Mouse (Mus musculus): Measurements from ENCODE around the gene Lpp. TPM values are rescaled to one million over a fixed set of nuclear protein-coding genes. Genes with fewer than 3 reads are reported as not detected.

Lpp gene
- total and polyA plus RNA-seq, 3 experiments: 0.16 TPM; not detected in 2

DNA sequence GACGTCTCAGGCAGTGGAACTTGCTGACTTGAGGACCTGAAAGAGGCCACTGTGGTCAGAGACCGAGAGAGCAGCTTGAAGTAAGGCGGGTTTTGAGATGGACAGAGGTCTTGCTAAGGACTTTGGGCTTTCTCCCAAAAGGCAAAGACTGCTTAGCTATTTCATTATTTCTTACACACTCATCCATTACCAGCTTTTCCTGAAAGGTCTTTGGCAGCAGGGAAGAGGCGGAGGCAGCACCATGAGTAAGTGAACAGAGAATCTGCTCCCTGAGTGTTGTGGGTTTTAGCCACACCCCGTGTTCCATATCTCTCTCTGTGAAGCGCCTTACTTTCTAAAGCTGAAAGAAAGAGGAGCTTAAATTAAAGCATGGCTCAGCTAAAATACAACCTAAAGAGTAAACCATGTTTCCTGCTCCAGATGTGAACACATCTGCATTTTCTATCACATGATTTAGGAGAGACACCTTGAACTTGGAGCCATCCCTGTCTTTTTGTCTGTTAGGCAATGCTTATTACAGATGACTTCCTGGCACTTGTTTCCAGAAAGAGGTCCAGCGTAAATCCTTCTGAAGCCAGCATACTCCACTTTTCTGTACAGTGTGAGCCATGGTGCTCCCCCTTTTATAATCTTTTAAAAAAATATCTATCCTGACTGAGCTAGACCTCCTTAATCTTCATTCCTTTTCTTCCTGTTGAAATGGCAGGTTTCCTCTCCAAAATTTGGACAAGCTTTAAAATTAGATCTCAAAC is 520.5 kb downstream of the Lpp start:
- no peaks in the 10 kb centered on the region for H3K27me3 ChIP-seq (ENCODE audit: insufficient read depth, low read length)
- peaks cover 16% of the 10 kb centered on the region for H3K9me3 ChIP-seq (replicated peaks)
- H3K36me3 ChIP-seq (replicated peaks): no peaks in the 10 kb centered on the region
- ATAC-seq (ENCODE audit: extremely low read depth, insufficient number of reproducible peaks, low FRiP score, poor library complexity, severe bottlenecking) (no peak), DNase-seq (ENCODE audit: low spot score) (no peak)
- TF ChIP-seq GATA2 (IDR thresholded peaks at IDR 0.05; ENCODE audit: borderline replicate concordance, low read depth, low read length) (no peak), TAL1 (conservative IDR thresholded peaks at IDR 0.05; ENCODE audit: low read depth, low read length) (no peak), CTCF (IDR thresholded peaks at IDR 0.05; ENCODE audit: low read depth, low read length) (no peak), POLR2AphosphoS5 (IDR thresholded peaks at IDR 0.05; ENCODE audit: insufficient replicate concordance, low read depth, low read length) (no peak), GATA1 (IDR thresholded peaks at IDR 0.05; ENCODE audit: borderline replicate concordance, low read length) (no peak)
- H3K4me3 ChIP-seq (ENCODE audit: low read depth, low read length): no peak overlapping the region
- no peaks in the 10 kb centered on the region for H3K4me1 ChIP-seq (ENCODE audit: insufficient read depth, low read depth, low read length)

GRCm38 (mm10) chr16:24914393-24914751 is 521.1 kb downstream of the Lpp start:
- TF ChIP-seq CTCF (IDR thresholded peaks at IDR 0.05; ENCODE audit: low read depth, low read length) (no peak), TAL1 (conservative IDR thresholded peaks at IDR 0.05; ENCODE audit: low read depth, low read length) (no peak), GATA2 (IDR thresholded peaks at IDR 0.05; ENCODE audit: borderline replicate concordance, low read depth, low read length) (no peak), POLR2AphosphoS5 (IDR thresholded peaks at IDR 0.05; ENCODE audit: insufficient replicate concordance, low read depth, low read length) (no peak), GATA1 (IDR thresholded peaks at IDR 0.05; ENCODE audit: borderline replicate concordance, low read length) (no peak)
- Histone ChIP-seq H3K27me3 (ENCODE audit: insufficient read depth, low read length) (no peaks in the 10 kb centered on the region), H3K4me1 (ENCODE audit: insufficient read depth, low read depth, low read length) (no peaks in the 10 kb centered on the region), H3K36me3 (replicated peaks) (no peaks in the 10 kb centered on the region), H3K4me3 (ENCODE audit: low read depth, low read length) (no peak overlapping the region), H3K9me3 (replicated peaks) (peaks cover 16% of the 10 kb centered on the region)
- DNase-seq (ENCODE audit: low spot score) (no peak), ATAC-seq (ENCODE audit: extremely low read depth, insufficient number of reproducible peaks, low FRiP score, poor library complexity, severe bottlenecking) (no peak)

- H3K4me1 ChIP-seq (ENCODE audit: insufficient read depth, low read depth, low read length): no peaks in the 10 kb centered on the region
- TF ChIP-seq TAL1 (conservative IDR thresholded peaks at IDR 0.05; ENCODE audit: low read depth, low read length) (no peak), POLR2AphosphoS5 (IDR thresholded peaks at IDR 0.05; ENCODE audit: insufficient replicate concordance, low read depth, low read length) (no peak)
These were observed 522.2 kb downstream of the Lpp start for GRCm38 (mm10) chr16:24915470-24915869.

DNA sequence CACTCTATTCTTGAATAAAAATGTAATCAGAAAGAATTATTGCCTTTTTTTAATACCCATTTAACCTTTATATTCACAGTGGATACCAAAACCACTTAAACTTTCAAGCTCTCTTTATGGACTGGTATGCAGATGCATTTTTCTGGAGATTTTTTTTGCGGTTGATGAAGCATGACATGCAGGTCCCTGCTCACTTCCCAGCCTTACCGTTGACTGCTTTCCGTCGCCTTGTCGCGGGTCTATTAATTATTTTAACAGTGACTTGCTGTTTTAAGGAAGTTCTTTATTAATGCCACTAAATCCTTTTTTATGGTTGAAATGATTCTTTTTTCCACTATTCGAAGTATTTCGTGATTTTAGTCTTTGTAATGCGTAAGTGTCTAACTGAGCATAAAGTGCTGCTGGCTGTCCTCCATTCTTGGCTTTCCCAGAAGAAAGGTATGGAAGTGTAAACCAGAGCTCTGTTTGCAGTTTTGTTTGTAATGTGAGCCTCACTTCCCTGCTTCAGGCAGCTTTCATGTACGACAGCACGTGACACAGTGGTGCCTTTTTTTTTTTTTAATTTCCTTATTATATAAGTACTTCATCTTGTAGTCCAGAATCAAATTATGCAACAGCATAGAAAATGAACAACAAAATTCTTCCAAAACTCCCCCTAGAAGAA is 526.2 kb downstream of the Lpp start:
- ATAC-seq (ENCODE audit: extremely low read depth, insufficient number of reproducible peaks, low FRiP score, poor library complexity, severe bottlenecking) (no peak), DNase-seq (ENCODE audit: low spot score) (no peak)
- Histone ChIP-seq H3K27me3 (ENCODE audit: insufficient read depth, low read length) (no peaks in the 10 kb centered on the region), H3K4me1 (ENCODE audit: insufficient read depth, low read depth, low read length) (no peaks in the 10 kb centered on the region), H3K36me3 (replicated peaks) (no peaks in the 10 kb centered on the region), H3K9me3 (replicated peaks) (peaks cover 8% of the 10 kb centered on the region; the same call in 1 of the 2 replicates), H3K4me3 (ENCODE audit: low read depth, low read length) (no peak overlapping the region)
- no peak for TF ChIP-seq TAL1 (conservative IDR thresholded peaks at IDR 0.05; ENCODE audit: low read depth, low read length)
- TF ChIP-seq GATA1 (IDR thresholded peaks at IDR 0.05; ENCODE audit: borderline replicate concordance, low read length): no peak
- no peak for TF ChIP-seq CTCF (IDR thresholded peaks at IDR 0.05; ENCODE audit: low read depth, low read length)
- no peak for TF ChIP-seq GATA2 (IDR thresholded peaks at IDR 0.05; ENCODE audit: borderline replicate concordance, low read depth, low read length)
- no peak for TF ChIP-seq POLR2AphosphoS5 (IDR thresholded peaks at IDR 0.05; ENCODE audit: insufficient replicate concordance, low read depth, low read length)

More at GRCm38 (mm10) chr16:24915470-24915869, 522.2 kb downstream of the Lpp start:
- no peak overlapping the region for H3K4me3 ChIP-seq (ENCODE audit: low read depth, low read length)
- no peaks in the 10 kb centered on the region for H3K36me3 ChIP-seq (replicated peaks)
- peaks cover 16% of the 10 kb centered on the region for H3K9me3 ChIP-seq (replicated peaks)
- H3K27me3 ChIP-seq (ENCODE audit: insufficient read depth, low read length): no peaks in the 10 kb centered on the region
- ATAC-seq (ENCODE audit: extremely low read depth, insufficient number of reproducible peaks, low FRiP score, poor library complexity, severe bottlenecking) (no peak), DNase-seq (ENCODE audit: low spot score) (no peak)

DNA sequence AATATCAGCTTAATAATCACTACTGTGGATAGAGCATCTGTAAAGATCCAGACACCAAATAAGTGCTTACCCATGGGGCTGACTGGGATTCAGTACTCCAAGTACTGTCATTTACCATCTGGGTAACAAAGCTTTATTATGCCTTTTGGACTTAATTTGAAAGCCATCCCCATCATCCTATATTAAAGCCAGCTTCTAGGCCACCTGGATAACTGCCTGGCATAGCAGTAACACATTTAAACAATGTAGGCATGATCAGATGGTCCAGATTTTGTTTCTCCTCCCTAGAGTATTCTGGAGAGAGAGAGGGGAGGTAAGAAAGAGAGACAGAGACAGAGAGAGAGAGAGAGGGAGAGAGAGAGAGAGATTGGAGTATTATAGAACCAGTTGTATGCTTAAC is 536.8 kb downstream of the Lpp start:
- no peaks in the 10 kb centered on the region for H3K36me3 ChIP-seq (replicated peaks)
- peaks cover 4% of the 10 kb centered on the region for H3K9me3 ChIP-seq (replicated peaks)
- ATAC-seq (ENCODE audit: extremely low read depth, insufficient number of reproducible peaks, low FRiP score, poor library complexity, severe bottlenecking): no peak
- H3K4me3 ChIP-seq (ENCODE audit: low read depth, low read length): no peak overlapping the region
- H3K27me3 ChIP-seq (ENCODE audit: insufficient read depth, low read length): no peaks in the 10 kb centered on the region
- TF ChIP-seq POLR2AphosphoS5 (IDR thresholded peaks at IDR 0.05; ENCODE audit: insufficient replicate concordance, low read depth, low read length) (no peak), GATA2 (IDR thresholded peaks at IDR 0.05; ENCODE audit: borderline replicate concordance, low read depth, low read length) (no peak), TAL1 (conservative IDR thresholded peaks at IDR 0.05; ENCODE audit: low read depth, low read length) (no peak), GATA1 (IDR thresholded peaks at IDR 0.05; ENCODE audit: borderline replicate concordance, low read length) (no peak), CTCF (IDR thresholded peaks at IDR 0.05; ENCODE audit: low read depth, low read length) (no peak)
- H3K4me1 ChIP-seq (ENCODE audit: insufficient read depth, low read depth, low read length): no peaks in the 10 kb centered on the region
- no peak for DNase-seq (ENCODE audit: low spot score)

DNA sequence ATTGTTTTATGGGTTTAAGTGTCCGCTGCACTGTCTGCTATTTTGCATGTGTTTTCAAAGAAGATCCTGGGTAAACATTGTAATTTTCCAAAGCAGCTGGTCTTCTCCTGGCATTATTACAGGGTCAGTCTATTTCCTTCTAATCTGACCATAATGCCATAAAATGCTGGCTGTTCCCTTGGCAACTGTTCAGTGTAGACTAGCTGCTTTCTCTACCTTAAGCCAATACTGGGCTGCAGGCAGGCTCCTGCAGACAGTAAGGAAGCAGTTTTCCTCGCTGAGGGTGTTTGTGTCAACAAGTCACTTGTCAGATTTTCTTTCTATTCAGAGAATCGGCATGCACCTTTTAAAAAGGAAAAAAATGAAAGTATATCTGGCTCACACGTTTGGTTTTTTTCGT is 537.3 kb downstream of the Lpp start:
- H3K9me3 ChIP-seq (replicated peaks): peaks cover 4% of the 10 kb centered on the region; the same call in 1 of the 2 replicates
- no peaks in the 10 kb centered on the region for H3K36me3 ChIP-seq (replicated peaks)
- DNase-seq (ENCODE audit: low spot score) (no peak), ATAC-seq (ENCODE audit: extremely low read depth, insufficient number of reproducible peaks, low FRiP score, poor library complexity, severe bottlenecking) (no peak)
- TF ChIP-seq CTCF (IDR thresholded peaks at IDR 0.05; ENCODE audit: low read depth, low read length) (no peak), GATA1 (IDR thresholded peaks at IDR 0.05; ENCODE audit: borderline replicate concordance, low read length) (no peak), TAL1 (conservative IDR thresholded peaks at IDR 0.05; ENCODE audit: low read depth, low read length) (no peak), GATA2 (IDR thresholded peaks at IDR 0.05; ENCODE audit: borderline replicate concordance, low read depth, low read length) (no peak), POLR2AphosphoS5 (IDR thresholded peaks at IDR 0.05; ENCODE audit: insufficient replicate concordance, low read depth, low read length) (no peak)
- H3K27me3 ChIP-seq (ENCODE audit: insufficient read depth, low read length): no peaks in the 10 kb centered on the region
- H3K4me3 ChIP-seq (ENCODE audit: low read depth, low read length): no peak overlapping the region
- no peaks in the 10 kb centered on the region for H3K4me1 ChIP-seq (ENCODE audit: insufficient read depth, low read depth, low read length)
